In the genomic region with DNA sequence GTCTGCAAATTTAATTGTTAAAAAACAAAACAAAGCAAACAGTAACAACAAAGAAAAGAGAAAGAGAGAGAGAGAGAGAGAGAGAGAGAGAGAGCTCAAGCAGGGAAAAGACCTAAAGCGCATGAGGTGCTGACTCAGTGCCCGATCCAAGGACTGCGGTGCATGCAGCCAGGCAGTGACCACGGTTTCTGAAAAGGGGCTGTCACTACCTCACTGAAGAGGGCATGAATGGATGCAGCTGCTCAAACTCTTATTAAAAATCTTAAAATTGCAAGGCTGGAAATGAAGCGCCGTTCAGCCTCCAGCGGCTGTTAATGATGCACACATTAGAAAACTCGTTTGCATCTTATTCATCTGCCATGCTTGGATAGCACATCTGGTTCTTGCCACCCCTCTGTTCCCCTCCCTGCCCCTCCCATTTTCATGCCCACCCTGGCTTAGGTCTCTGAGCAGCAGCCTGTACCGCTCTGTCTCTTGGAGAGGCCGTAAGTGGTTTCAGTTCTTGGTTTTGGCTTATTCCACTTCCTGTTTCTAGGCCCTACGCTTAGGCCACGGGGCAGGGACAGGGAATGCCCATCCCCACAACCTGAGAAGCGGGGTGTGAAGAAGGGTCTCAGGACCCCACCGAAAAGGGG, we compare ENCODE assay signal across 17 mouse cellular contexts. TPM values are rescaled to one million over a fixed set of nuclear protein-coding genes. Genes with fewer than 3 reads are reported as not detected.
DNase-seq lines count a peak whose midpoint lies in the region; ATAC-seq and TF ChIP-seq lines count a peak whose summit lies in the region.
"Had no signal": no experiment of that assay in that cellular context is flagged by ENCODE, and none has a peak within 500 bp of the region (broad histone marks: within the 10 kb centered on the region; RNA-seq: fewer than 3 reads in every experiment).

No protein-coding gene starts in this region.

- H3K4me1 ChIP-seq in neural tube, embryonic 13.5 days (replicated peaks) = no peaks in the 10 kb centered on the region; the same call in 1 of the 2 replicates
- no peaks in the 10 kb centered on the region for H3K4me1 ChIP-seq in forebrain, postnatal 0 days (ENCODE audit: insufficient read depth)
- 0 out of 2 replicates have a peak, but pooled peaks cover 8% of the 10 kb centered on the region for H3K4me1 ChIP-seq in neural tube, embryonic 15.5 days

- no peak overlapping the region for H3K9ac ChIP-seq in neural tube, embryonic 13.5 days
- no peak overlapping the region for H3K9ac ChIP-seq in forebrain, postnatal 0 days
- H3K9ac ChIP-seq in neural tube, embryonic 15.5 days (replicated peaks) = no peak overlapping the region
- H3K9ac ChIP-seq: liver, embryonic 15.5 days had no signal

- peak; percentile 13 for DNase-seq in gastrocnemius, adult 2 months
- no peak for DNase-seq in gastrocnemius, postnatal 4 days (ENCODE audit: low spot score in 2 of 2)
- no peak for DNase-seq in neural tube, embryonic 10.5 days (ENCODE audit: extremely low spot score, low spot score)
- peak; percentile 28 for DNase-seq in forebrain, postnatal 0 days
- no peak for DNase-seq in embryo, embryonic 10.5 days (ENCODE audit: low spot score)
- DNase-seq in gastrocnemius, postnatal 14 days = no peak
- DNase-seq: cerebellum, adult 8-10 months; heart, postnatal 14 days; kidney, adult 8-10 months; layer of hippocampus, adult 9-11 months had no signal

- no peak overlapping the region for H3K4me3 ChIP-seq in gastrocnemius, adult 2 months
- no peak overlapping the region for H3K4me3 ChIP-seq in neural tube, embryonic 13.5 days
- no peak overlapping the region for H3K4me3 ChIP-seq in forebrain, postnatal 0 days (ENCODE audit: low read depth, low read length)
- no peak overlapping the region for H3K4me3 ChIP-seq in neural tube, embryonic 15.5 days (replicated peaks)
- H3K4me3 ChIP-seq: embryonic facial prominence, embryonic 10.5 days; limb, embryonic 10.5 days; liver, embryonic 15.5 days had no signal

- H3K36me3 ChIP-seq in neural tube, embryonic 13.5 days = peaks cover 68% of the 10 kb centered on the region
- H3K36me3 ChIP-seq in forebrain, postnatal 0 days (ENCODE audit: insufficient read depth) = peaks cover 57% of the 10 kb centered on the region
- peaks cover 52% of the 10 kb centered on the region for H3K36me3 ChIP-seq in neural tube, embryonic 15.5 days

- WGBS in neural tube, embryonic 13.5 days = 77% methylated on average over 14 of the region's 14 CpGs
- WGBS in forebrain, postnatal 0 days = 73% methylated on average over 14 of the region's 14 CpGs
- WGBS in neural tube, embryonic 15.5 days = 78% methylated on average over 14 of the region's 14 CpGs

- ATAC-seq in neural tube, embryonic 13.5 days (ENCODE audit: low read depth) = no peak
- peak; percentile 76 for ATAC-seq in forebrain, postnatal 0 days
- no peak for ATAC-seq in neural tube, embryonic 15.5 days (ENCODE audit: low FRiP score)
- ATAC-seq: activated CD4-positive, CD25-positive, alpha-beta regulatory T cell, adult 4 months had no signal

- H3K27ac ChIP-seq in gastrocnemius, adult 2 months = no peak overlapping the region
- peak overlapping the region; percentile 62; the same call in 1 of the 2 replicates for H3K27ac ChIP-seq in neural tube, embryonic 13.5 days (replicated peaks)
- H3K27ac ChIP-seq in forebrain, postnatal 0 days (ENCODE audit: low read depth, low read length) = peak overlapping the region; percentile 45; the same call in 1 of the 2 replicates
- 0 out of 2 replicates have a peak overlapping the region, but pooled peaks have one; percentile 48 for H3K27ac ChIP-seq in neural tube, embryonic 15.5 days (replicated peaks)
- H3K27ac ChIP-seq: embryonic facial prominence, embryonic 10.5 days; limb, embryonic 10.5 days; liver, embryonic 15.5 days had no signal

- no peaks in the 10 kb centered on the region for H3K9me3 ChIP-seq in neural tube, embryonic 13.5 days
- H3K9me3 ChIP-seq in forebrain, postnatal 0 days (ENCODE audit: low read length) = no peaks in the 10 kb centered on the region
- H3K9me3 ChIP-seq in neural tube, embryonic 15.5 days (replicated peaks) = no peaks in the 10 kb centered on the region
- H3K9me3 ChIP-seq: embryonic facial prominence, embryonic 10.5 days; limb, embryonic 10.5 days; liver, embryonic 15.5 days had no signal

- intact Hi-C loops in gastrocnemius, adult 2 months (cut with DNase I) = no loop called here
- intact Hi-C loops in gastrocnemius, postnatal 14 days (cut with DNase I; ENCODE audit: low total_unique reads) = no loop called here

- no peak overlapping the region for H3K4me2 ChIP-seq in neural tube, embryonic 13.5 days
- H3K4me2 ChIP-seq in forebrain, postnatal 0 days (ENCODE audit: low read depth) = no peak overlapping the region
- H3K4me2 ChIP-seq in neural tube, embryonic 15.5 days = no peak overlapping the region
- H3K4me2 ChIP-seq: liver, embryonic 15.5 days had no signal

- no peak for TF ChIP-seq CTCF in gastrocnemius, adult 2 months (IDR thresholded peaks at IDR 0.05)
- TF ChIP-seq CTCF in forebrain, postnatal 0 days (IDR thresholded peaks at IDR 0.05; ENCODE audit: low read depth) = no peak

- H3K27me3 ChIP-seq in neural tube, embryonic 13.5 days = no peaks in the 10 kb centered on the region
- H3K27me3 ChIP-seq in forebrain, postnatal 0 days (ENCODE audit: insufficient read depth, low read length) = no peaks in the 10 kb centered on the region
- no peaks in the 10 kb centered on the region for H3K27me3 ChIP-seq in neural tube, embryonic 15.5 days (replicated peaks)
- H3K27me3 ChIP-seq: liver, embryonic 15.5 days had no signal

RNA-seq across cellular contexts. Expression of a gene that starts 5.0 kb away (rescaled TPM):
- not detected for total RNA-seq in gastrocnemius, adult 2 months (2021)
- not detected for total RNA-seq in gastrocnemius, postnatal 4 days (2021)
- not detected in 2 replicates for polyA plus RNA-seq in neural tube, embryonic 13.5 days (2015; fragmentation: Nextera tagmentation; extraction: Ambion mirVana)
- not detected in 2 replicates for total RNA-seq in forebrain, postnatal 0 days (2014; rRNA removed)
- not detected in 2 replicates for polyA plus RNA-seq in forebrain, postnatal 0 days (2015; fragmentation: Nextera tagmentation; extraction: Ambion mirVana)
- polyA plus RNA-seq in neural tube, embryonic 15.5 days (2015; fragmentation: Nextera tagmentation; extraction: Ambion mirVana) = not detected in 2 replicates
- total RNA-seq in gastrocnemius, postnatal 14 days (2021) = not detected
- total RNA-seq: heart, postnatal 14 days had no signal
- polyA plus RNA-seq: activated CD4-positive, CD25-positive, alpha-beta regulatory T cell, adult 4 months; embryonic facial prominence, embryonic 10.5 days; gonadal fat pad, adult 2 months; limb, embryonic 10.5 days; liver, embryonic 15.5 days had no signal

RNA-seq across cellular contexts. Expression of a gene that starts 37.7 kb away (rescaled TPM):
- 10 to 100 TPM; 24.0 TPM for total RNA-seq in gastrocnemius, adult 2 months (2021)
- 10 to 100 TPM; 33.9 to 49.0 TPM for total RNA-seq in gastrocnemius, postnatal 4 days (2021)
- 95.0 and 104 TPM in 2 replicates for polyA plus RNA-seq in neural tube, embryonic 13.5 days (2015; fragmentation: Nextera tagmentation; extraction: Ambion mirVana)
- 80.4 and 93.3 TPM in 2 replicates for total RNA-seq in forebrain, postnatal 0 days (2014; rRNA removed)
- 45.9 and 55.1 TPM in 2 replicates for polyA plus RNA-seq in forebrain, postnatal 0 days (2015; fragmentation: Nextera tagmentation; extraction: Ambion mirVana)
- polyA plus RNA-seq in neural tube, embryonic 15.5 days (2015; fragmentation: Nextera tagmentation; extraction: Ambion mirVana) = 85.9 and 87.4 TPM in 2 replicates
- total RNA-seq in gastrocnemius, postnatal 14 days (2021) = 10 to 100 TPM; 18.0 to 20.8 TPM

RNA-seq across cellular contexts. Expression of a gene that starts 42.1 kb away (rescaled TPM):
- total RNA-seq in gastrocnemius, adult 2 months (2021) = 10 to 100 TPM; 22.4 to 24.7 TPM
- 100 to 1,000 TPM; 161 to 166 TPM for total RNA-seq in gastrocnemius, postnatal 4 days (2021)
- polyA plus RNA-seq in neural tube, embryonic 13.5 days (2015; fragmentation: Nextera tagmentation; extraction: Ambion mirVana) = 146 and 157 TPM in 2 replicates
- total RNA-seq in forebrain, postnatal 0 days (2014; rRNA removed) = 78.8 and 82.2 TPM in 2 replicates
- 37.1 and 66.7 TPM in 2 replicates for polyA plus RNA-seq in forebrain, postnatal 0 days (2015; fragmentation: Nextera tagmentation; extraction: Ambion mirVana)
- polyA plus RNA-seq in neural tube, embryonic 15.5 days (2015; fragmentation: Nextera tagmentation; extraction: Ambion mirVana) = 97.4 and 104 TPM in 2 replicates
- total RNA-seq in gastrocnemius, postnatal 14 days (2021) = 10 to 100 TPM; 42.5 to 48.1 TPM

Comparison
In these comparisons a context has a peak if more than half of its experiments do, and no peak if none do; other contexts are left out.
1. DNase-seq: peak in gastrocnemius, adult 2 months (single experiment) and forebrain, postnatal 0 days (single experiment); none in gastrocnemius, postnatal 4 days (0 of 2), neural tube, embryonic 10.5 days (single experiment), embryo, embryonic 10.5 days (single experiment) and gastrocnemius, postnatal 14 days (single experiment).